Mouse (Mus musculus): ENCODE data around the gene Anapc1. TPM values are rescaled to one million over a fixed set of nuclear protein-coding genes. Genes with fewer than 3 reads are reported as not detected.
"Not testable (repeated sequence)": the region's sequence is repeated elsewhere in the genome, so short reads cannot be mapped to it uniquely, and the experiment has no call there.

Anapc1 gene
- polyA plus RNA-seq, 1 experiment from 2014 or later = 86.0 TPM

DNA sequence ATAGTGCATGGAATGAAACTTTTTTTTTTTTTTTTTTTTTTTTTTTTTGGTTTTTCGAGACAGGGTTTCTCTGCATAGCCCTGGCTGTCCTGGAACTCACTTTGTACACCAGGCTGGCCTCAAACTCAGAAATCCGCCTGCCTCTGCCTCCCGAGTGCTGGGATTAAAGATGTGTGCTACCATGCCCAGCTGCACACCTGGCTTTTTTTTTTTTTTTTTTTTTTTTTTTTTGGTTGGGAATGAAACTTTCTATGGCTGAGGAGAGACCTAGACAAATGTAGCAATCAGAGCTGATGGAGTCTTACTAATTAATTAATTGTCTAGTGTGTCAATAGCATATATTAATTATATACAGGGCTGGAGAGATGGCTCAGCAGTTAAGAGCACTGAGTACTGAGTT is 6.6 kb upstream of the Anapc1 start:
- ATAC-seq (ENCODE audit: insufficient number of reproducible peaks, insufficient read depth, low FRiP score, low read depth); H3K4me3 ChIP-seq (ENCODE audit: low read depth, low read length); H3K36me3 ChIP-seq (ENCODE audit: control insufficient read depth, insufficient read depth, low read length); H3K4me2 ChIP-seq (replicated peaks; ENCODE audit: low read depth, low read length); H3K27ac ChIP-seq (ENCODE audit: low read length); H3K9me3 ChIP-seq (ENCODE audit: control insufficient read depth, low read depth, low read length); H3K9ac ChIP-seq (replicated peaks; ENCODE audit: low read depth, low read length); H3K27me3 ChIP-seq (ENCODE audit: control insufficient read depth, insufficient read depth, low read length); H3K4me1 ChIP-seq (ENCODE audit: control insufficient read depth, insufficient read depth, low read length): not testable (repeated sequence)
- 90% methylated on average over 2 of the region's 3 CpGs for WGBS

DNA sequence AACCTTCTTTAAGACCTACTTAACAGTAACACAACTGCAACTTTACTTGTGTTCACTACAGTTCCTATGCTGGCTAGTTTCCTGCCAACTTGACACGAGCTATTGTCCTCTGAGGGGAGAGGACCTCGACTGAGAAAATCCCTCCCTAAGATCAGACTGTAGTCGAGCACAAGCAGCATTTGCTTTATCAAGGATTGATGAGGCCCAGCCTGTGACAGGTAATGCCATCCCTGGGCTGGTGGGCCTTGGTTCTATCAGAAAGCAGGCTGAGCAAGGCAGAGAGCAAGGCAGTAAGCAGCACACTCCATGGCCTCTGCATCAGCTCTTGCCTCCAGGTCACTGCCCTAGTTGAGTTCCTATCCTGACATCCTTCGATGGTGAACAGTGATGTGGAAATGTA is 6.0 kb upstream of the Anapc1 start:
- H3K9ac ChIP-seq (replicated peaks; ENCODE audit: low read depth, low read length) = no peak overlapping the region

DNA sequence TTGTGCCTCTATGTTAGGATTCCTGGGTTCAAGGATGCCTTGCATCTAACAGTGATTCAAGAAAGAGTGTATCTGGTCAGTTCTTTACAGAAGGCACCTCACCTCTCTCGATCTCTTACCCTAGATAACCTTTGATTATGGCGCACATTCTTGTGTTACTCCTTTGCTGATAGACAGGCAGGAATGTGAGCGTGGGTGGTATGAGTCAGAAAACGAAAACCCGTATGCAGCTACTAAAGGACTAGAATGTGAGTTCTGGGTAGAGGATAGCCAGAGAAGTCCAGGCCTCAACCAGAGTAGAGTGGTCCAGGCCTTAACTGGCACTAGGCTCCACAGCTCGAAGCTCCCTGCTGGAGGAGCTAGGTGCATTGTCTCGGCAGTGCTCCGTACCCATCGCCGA is 5.6 kb upstream of the Anapc1 start:
- Histone ChIP-seq H3K9ac (replicated peaks; ENCODE audit: low read depth, low read length) (no peak overlapping the region), H3K27me3 (ENCODE audit: control insufficient read depth, insufficient read depth, low read length) (no peaks in the 10 kb centered on the region), H3K4me2 (replicated peaks; ENCODE audit: low read depth, low read length) (no peak overlapping the region), H3K36me3 (ENCODE audit: control insufficient read depth, insufficient read depth, low read length) (no peaks in the 10 kb centered on the region), H3K4me1 (ENCODE audit: control insufficient read depth, insufficient read depth, low read length) (0 out of 2 replicates have a peak, but pooled peaks cover 3% of the 10 kb centered on the region), H3K9me3 (ENCODE audit: control insufficient read depth, low read depth, low read length) (no peaks in the 10 kb centered on the region), H3K4me3 (ENCODE audit: low read depth, low read length) (no peak overlapping the region), H3K27ac (ENCODE audit: low read length) (no peak overlapping the region)
- no peak for ATAC-seq (ENCODE audit: insufficient number of reproducible peaks, insufficient read depth, low FRiP score, low read depth)
- 77% methylated on average over 10 of the region's 10 CpGs for WGBS

More for the DNA sequence above, 6.0 kb upstream of the Anapc1 start:
- Histone ChIP-seq H3K36me3 (ENCODE audit: control insufficient read depth, insufficient read depth, low read length) (no peaks in the 10 kb centered on the region), H3K27me3 (ENCODE audit: control insufficient read depth, insufficient read depth, low read length) (no peaks in the 10 kb centered on the region), H3K4me1 (ENCODE audit: control insufficient read depth, insufficient read depth, low read length) (no peaks in the 10 kb centered on the region), H3K27ac (ENCODE audit: low read length) (no peak overlapping the region), H3K9me3 (ENCODE audit: control insufficient read depth, low read depth, low read length) (no peaks in the 10 kb centered on the region), H3K4me3 (ENCODE audit: low read depth, low read length) (no peak overlapping the region), H3K4me2 (replicated peaks; ENCODE audit: low read depth, low read length) (no peak overlapping the region)
- no peak for ATAC-seq (ENCODE audit: insufficient number of reproducible peaks, insufficient read depth, low FRiP score, low read depth)
- WGBS = 55% methylated on average over 4 of the region's 4 CpGs

DNA sequence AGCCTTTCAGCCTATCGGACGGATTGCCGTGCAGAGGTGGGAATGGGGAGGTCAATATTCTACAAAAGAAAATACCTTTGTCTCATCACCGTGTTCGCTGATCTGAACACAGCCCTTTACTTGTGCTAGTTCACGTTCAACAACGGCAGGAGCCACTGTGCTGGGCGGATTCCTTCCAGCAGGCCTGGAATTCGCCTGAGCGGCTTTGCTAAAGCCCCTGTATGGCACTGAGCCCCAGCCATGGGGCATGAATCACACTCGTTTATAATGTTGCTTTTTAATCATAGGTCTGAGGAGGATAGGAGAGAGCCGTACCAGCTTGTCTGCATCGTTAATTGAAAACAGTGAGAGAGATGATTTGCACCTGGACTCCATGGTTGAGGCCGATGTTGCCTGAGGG is 5.1 kb upstream of the Anapc1 start:
- Histone ChIP-seq H3K27ac (ENCODE audit: low read length) (no peak overlapping the region), H3K4me1 (ENCODE audit: control insufficient read depth, insufficient read depth, low read length) (0 out of 2 replicates have a peak, but pooled peaks cover 3% of the 10 kb centered on the region), H3K9ac (replicated peaks; ENCODE audit: low read depth, low read length) (no peak overlapping the region), H3K4me3 (ENCODE audit: low read depth, low read length) (no peak overlapping the region), H3K36me3 (ENCODE audit: control insufficient read depth, insufficient read depth, low read length) (no peaks in the 10 kb centered on the region), H3K9me3 (ENCODE audit: control insufficient read depth, low read depth, low read length) (no peaks in the 10 kb centered on the region), H3K27me3 (ENCODE audit: control insufficient read depth, insufficient read depth, low read length) (no peaks in the 10 kb centered on the region), H3K4me2 (replicated peaks; ENCODE audit: low read depth, low read length) (no peak overlapping the region)
- 61% methylated on average over 14 of the region's 14 CpGs for WGBS
- no peak for ATAC-seq (ENCODE audit: insufficient number of reproducible peaks, insufficient read depth, low FRiP score, low read depth)

DNA sequence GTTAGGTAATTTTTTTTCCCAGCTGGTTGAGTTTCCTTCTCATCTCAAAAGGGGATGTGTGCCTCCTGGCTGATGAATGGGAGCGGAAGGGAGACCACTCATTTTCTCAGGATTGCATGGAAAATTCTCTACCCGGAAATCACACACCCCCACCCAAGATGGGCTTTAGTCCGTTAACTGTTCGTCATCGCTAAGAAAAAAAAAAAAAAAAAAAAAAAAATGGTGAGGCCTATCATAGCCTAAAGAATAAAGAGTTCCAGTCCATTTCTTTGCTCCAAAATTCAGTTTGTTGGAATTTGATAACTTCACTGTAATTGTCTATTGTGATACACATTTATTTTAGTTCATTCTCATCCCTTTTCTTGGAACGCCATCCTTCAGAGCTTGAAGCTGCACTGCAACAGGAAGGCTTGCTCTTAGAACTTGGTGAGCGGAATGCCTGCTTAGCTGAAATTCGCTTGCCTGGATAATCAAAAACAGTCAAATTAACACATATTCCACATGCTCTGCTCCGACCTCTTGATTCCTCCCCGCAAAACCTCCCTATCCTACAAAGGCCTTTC is 448 bp upstream of the Anapc1 start:
- no peaks in the 10 kb centered on the region for H3K27me3 ChIP-seq (ENCODE audit: control insufficient read depth, insufficient read depth, low read length)
- ATAC-seq (ENCODE audit: insufficient number of reproducible peaks, insufficient read depth, low FRiP score, low read depth) = peak; percentile 83; the same call in 1 of the 2 replicates
- peak overlapping the region; percentile 30 for H3K4me2 ChIP-seq (replicated peaks; ENCODE audit: low read depth, low read length)
- peaks cover 10% of the 10 kb centered on the region; the same call in 1 of the 2 replicates for H3K4me1 ChIP-seq (ENCODE audit: control insufficient read depth, insufficient read depth, low read length)
- H3K9me3 ChIP-seq (ENCODE audit: control insufficient read depth, low read depth, low read length) = no peaks in the 10 kb centered on the region
- 46% methylated on average over 10 of the region's 10 CpGs for WGBS
- peak overlapping the region; percentile 98; the same call in 1 of the 2 replicates for H3K9ac ChIP-seq (replicated peaks; ENCODE audit: low read depth, low read length)
- H3K4me3 ChIP-seq (ENCODE audit: low read depth, low read length) = peak overlapping the region; percentile 98
- peak overlapping the region; percentile 87 for H3K27ac ChIP-seq (ENCODE audit: low read length)
- peaks cover 12% of the 10 kb centered on the region; the same call in 1 of the 2 replicates for H3K36me3 ChIP-seq (ENCODE audit: control insufficient read depth, insufficient read depth, low read length)

DNA sequence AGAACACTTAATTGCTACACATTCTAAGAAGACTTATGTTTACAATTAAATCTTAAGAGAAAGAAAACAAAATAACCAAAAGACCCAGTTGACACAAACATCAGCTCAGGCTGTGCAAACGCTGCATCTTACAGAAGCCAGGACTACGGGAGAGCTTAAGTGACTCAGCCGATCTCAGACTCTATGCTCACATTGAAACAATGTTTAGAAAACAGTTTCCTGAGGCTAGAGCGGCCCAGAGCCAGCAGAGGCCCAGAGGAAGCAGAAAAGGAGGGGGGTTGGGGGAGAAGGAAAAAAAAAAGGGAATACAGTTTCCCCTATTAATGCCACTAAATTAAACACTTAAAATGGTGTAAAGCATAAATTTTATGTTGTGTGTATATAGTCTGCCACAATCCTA is 6.5 kb downstream of the Anapc1 start:
- no peak overlapping the region for H3K27ac ChIP-seq (ENCODE audit: low read length)
- H3K27me3 ChIP-seq (ENCODE audit: control insufficient read depth, insufficient read depth, low read length) = no peaks in the 10 kb centered on the region
- H3K9me3 ChIP-seq (ENCODE audit: control insufficient read depth, low read depth, low read length) = no peaks in the 10 kb centered on the region
- no peak overlapping the region for H3K4me3 ChIP-seq (ENCODE audit: low read depth, low read length)
- H3K9ac ChIP-seq (replicated peaks; ENCODE audit: low read depth, low read length) = no peak overlapping the region
- H3K36me3 ChIP-seq (ENCODE audit: control insufficient read depth, insufficient read depth, low read length) = peaks cover 66% of the 10 kb centered on the region
- H3K4me2 ChIP-seq (replicated peaks; ENCODE audit: low read depth, low read length) = no peak overlapping the region
- WGBS = 55% methylated on average over 4 of the region's 4 CpGs
- no peaks in the 10 kb centered on the region for H3K4me1 ChIP-seq (ENCODE audit: control insufficient read depth, insufficient read depth, low read length)
- no peak for ATAC-seq (ENCODE audit: insufficient number of reproducible peaks, insufficient read depth, low FRiP score, low read depth)

DNA sequence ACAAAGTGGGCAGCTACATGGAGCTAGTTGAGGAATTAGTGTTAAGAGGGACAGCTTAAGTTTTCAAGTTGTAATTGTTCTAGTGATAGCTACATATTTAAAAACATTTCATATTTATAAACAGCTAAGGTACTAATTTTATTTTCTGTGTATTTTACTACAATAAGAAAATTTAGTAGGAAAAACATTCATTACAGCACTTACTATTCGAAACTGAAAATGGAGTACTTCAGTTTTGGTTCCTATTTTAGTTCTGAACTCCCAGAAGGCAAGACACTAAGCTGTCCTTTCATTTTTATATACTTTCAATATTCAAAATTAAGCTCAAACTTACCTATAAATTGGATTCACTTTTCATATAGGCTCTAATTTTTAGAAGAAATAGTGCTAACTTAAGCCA is 66.6 kb downstream of the Anapc1 start:
- Histone ChIP-seq H3K36me3 (ENCODE audit: control insufficient read depth, insufficient read depth, low read length) (peaks cover 91% of the 10 kb centered on the region), H3K27ac (ENCODE audit: low read length) (no peak overlapping the region), H3K9ac (replicated peaks; ENCODE audit: low read depth, low read length) (no peak overlapping the region), H3K27me3 (ENCODE audit: control insufficient read depth, insufficient read depth, low read length) (no peaks in the 10 kb centered on the region), H3K4me1 (ENCODE audit: control insufficient read depth, insufficient read depth, low read length) (no peaks in the 10 kb centered on the region), H3K4me2 (replicated peaks; ENCODE audit: low read depth, low read length) (no peak overlapping the region), H3K9me3 (ENCODE audit: control insufficient read depth, low read depth, low read length) (no peaks in the 10 kb centered on the region), H3K4me3 (ENCODE audit: low read depth, low read length) (no peak overlapping the region)
- WGBS = 95% methylated on average over 1 of the region's 1 CpGs
- no peak for ATAC-seq (ENCODE audit: insufficient number of reproducible peaks, insufficient read depth, low FRiP score, low read depth)

DNA sequence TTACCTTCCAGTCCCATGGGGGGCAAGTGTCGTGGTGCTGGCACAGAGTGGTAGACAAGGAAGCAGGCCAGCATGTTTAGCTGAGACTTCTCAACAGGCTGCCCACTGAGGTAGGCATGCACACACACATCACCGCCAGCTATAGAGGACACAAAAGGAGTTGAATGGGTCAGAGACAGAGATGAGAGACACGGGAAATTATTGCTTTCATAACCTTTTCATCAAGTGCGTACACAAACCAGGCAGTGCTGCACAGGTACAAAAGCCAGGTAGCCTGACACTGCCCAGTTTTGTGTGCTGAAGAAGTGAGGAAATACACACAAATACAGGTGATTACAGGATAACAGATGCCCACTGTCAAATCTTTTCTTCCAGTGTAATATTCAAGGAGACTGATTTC is 71.8 kb downstream of the Anapc1 start:
- no peak for ATAC-seq (ENCODE audit: insufficient number of reproducible peaks, insufficient read depth, low FRiP score, low read depth)
- H3K4me1 ChIP-seq (ENCODE audit: control insufficient read depth, insufficient read depth, low read length) = no peaks in the 10 kb centered on the region
- no peak overlapping the region for H3K9ac ChIP-seq (replicated peaks; ENCODE audit: low read depth, low read length)
- H3K27ac ChIP-seq (ENCODE audit: low read length) = no peak overlapping the region
- no peaks in the 10 kb centered on the region for H3K9me3 ChIP-seq (ENCODE audit: control insufficient read depth, low read depth, low read length)
- no peak overlapping the region for H3K4me2 ChIP-seq (replicated peaks; ENCODE audit: low read depth, low read length)
- H3K36me3 ChIP-seq (ENCODE audit: control insufficient read depth, insufficient read depth, low read length) = peaks cover 86% of the 10 kb centered on the region
- no peaks in the 10 kb centered on the region for H3K27me3 ChIP-seq (ENCODE audit: control insufficient read depth, insufficient read depth, low read length)
- no peak overlapping the region for H3K4me3 ChIP-seq (ENCODE audit: low read depth, low read length)
- 88% methylated on average over 4 of the region's 4 CpGs for WGBS

DNA sequence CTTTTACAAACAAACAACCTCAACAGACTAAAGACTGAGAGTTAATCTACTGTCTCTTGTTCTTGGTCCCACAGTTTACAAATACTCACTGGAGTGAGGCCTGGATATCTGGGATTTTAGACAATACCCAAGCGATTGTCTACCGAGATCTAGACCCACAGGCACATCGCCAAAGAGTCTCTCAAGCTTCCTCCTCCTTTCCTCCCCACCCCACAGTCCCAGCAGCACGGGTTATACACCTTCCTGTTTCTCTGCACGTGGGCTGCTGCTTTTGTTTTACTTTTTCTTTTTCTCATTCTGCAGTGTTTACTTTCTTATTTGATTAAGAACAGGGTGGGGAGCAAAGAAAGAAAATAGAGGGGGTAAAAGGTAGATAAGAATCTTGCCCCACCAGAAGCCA is 73.8 kb downstream of the Anapc1 start:
- Histone ChIP-seq H3K4me3 (ENCODE audit: low read depth, low read length) (no peak overlapping the region), H3K9ac (replicated peaks; ENCODE audit: low read depth, low read length) (no peak overlapping the region), H3K36me3 (ENCODE audit: control insufficient read depth, insufficient read depth, low read length) (peaks cover 71% of the 10 kb centered on the region), H3K9me3 (ENCODE audit: control insufficient read depth, low read depth, low read length) (no peaks in the 10 kb centered on the region), H3K4me1 (ENCODE audit: control insufficient read depth, insufficient read depth, low read length) (no peaks in the 10 kb centered on the region), H3K27ac (ENCODE audit: low read length) (peak overlapping the region; percentile 15; the same call in 1 of the 2 replicates), H3K4me2 (replicated peaks; ENCODE audit: low read depth, low read length) (no peak overlapping the region), H3K27me3 (ENCODE audit: control insufficient read depth, insufficient read depth, low read length) (no peaks in the 10 kb centered on the region)
- 0 out of 2 replicates have a peak, but pooled peaks have one; percentile 6 for ATAC-seq (ENCODE audit: insufficient number of reproducible peaks, insufficient read depth, low FRiP score, low read depth)
- WGBS = 61% methylated on average over 5 of the region's 5 CpGs

Measured in stomach, embryonic 14.5 days (tissue).